8 mouse cellular contexts compared by ENCODE assay signal in the genomic region with DNA sequence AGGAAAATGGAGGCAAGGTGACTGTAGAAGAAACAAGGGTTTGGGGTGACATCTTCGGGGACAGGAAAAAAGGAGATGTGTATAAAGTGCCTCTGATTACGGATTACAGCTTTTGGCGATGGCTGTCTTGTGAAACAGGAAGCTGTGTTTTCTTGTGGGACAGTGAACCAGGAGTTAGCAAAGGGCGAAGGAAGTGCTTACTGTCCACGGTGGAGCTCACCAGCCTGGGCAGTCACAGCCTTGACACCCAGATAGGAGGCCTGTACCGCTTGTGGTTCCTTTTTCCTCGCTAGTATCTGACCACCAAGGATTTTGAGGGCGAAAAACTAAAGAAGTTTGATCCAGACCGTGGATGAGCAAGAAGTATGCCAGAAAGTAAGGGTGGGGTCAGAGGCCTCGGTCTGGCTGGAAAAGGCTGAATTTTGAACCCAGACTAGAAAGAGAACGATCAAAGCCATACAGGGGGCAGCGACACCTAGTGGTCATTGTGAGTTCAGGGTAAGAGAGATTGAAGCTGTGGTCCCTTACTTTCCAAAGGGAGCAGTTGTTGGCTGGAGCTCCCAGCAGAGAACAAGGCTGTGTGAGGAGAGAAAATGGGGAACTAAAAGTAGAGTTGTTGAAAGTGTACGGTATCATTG. TPM values are rescaled to one million over a fixed set of nuclear protein-coding genes. Genes with fewer than 3 reads are reported as not detected.
DNase-seq lines count a peak whose midpoint lies in the region; ATAC-seq and TF ChIP-seq lines count a peak whose summit lies in the region.

No protein-coding gene starts in this region.

- no peak overlapping the region for H3K9ac ChIP-seq in forebrain, embryonic 14.5 days (ENCODE audit: low read length)

- peak overlapping the region; percentile 62; the same call in 1 of the 2 replicates for H3K4me3 ChIP-seq in G1E (ENCODE audit: low read depth, low read length)
- no peak overlapping the region for H3K4me3 ChIP-seq in forebrain, embryonic 14.5 days (ENCODE audit: low read depth, low read length)

- ATAC-seq in G1E (ENCODE audit: extremely low read depth, insufficient number of reproducible peaks, low FRiP score, poor library complexity, severe bottlenecking) = peak; percentile 51
- peak; percentile 34; the same call in 1 of the 2 replicates for ATAC-seq in cerebellum, adult (ENCODE audit: insufficient number of reproducible peaks, low FRiP score, low TSS enrichment)
- ATAC-seq in forebrain, embryonic 14.5 days = peak; percentile 9; the same call in 1 of the 2 replicates

- no peak overlapping the region for H3K27ac ChIP-seq in forebrain, embryonic 14.5 days (ENCODE audit: low read depth, low read length)

- TF ChIP-seq CTCF in G1E (IDR thresholded peaks at IDR 0.05; ENCODE audit: low read depth, low read length) = peak; percentile 80

- no peaks in the 10 kb centered on the region for H3K27me3 ChIP-seq in G1E (ENCODE audit: insufficient read depth, low read length)
- no peaks in the 10 kb centered on the region for H3K27me3 ChIP-seq in forebrain, embryonic 14.5 days (replicated peaks; ENCODE audit: control insufficient read depth, insufficient read depth, low read length)

- peaks cover 38% of the 10 kb centered on the region for H3K36me3 ChIP-seq in G1E (replicated peaks)
- peaks cover 9% of the 10 kb centered on the region; the same call in 1 of the 2 replicates for H3K36me3 ChIP-seq in forebrain, embryonic 14.5 days (ENCODE audit: control insufficient read depth, insufficient read depth, low read length)

- peak; percentile 66 for DNase-seq in G1E (ENCODE audit: low spot score)
- DNase-seq in forebrain, embryonic 14.5 days (ENCODE audit: low spot score) = peak; percentile 84
- peak; percentile 80 for DNase-seq in heart, postnatal 4 days
- peak; percentile 46 to 79 for DNase-seq in layer of hippocampus, postnatal 25 days (ENCODE audit: extremely low spot score in 1 of 2, low spot score in 1 of 2)
- DNase-seq in lung, postnatal 36 days = peak; percentile 85
- peak; percentile 92 for DNase-seq in retina, embryonic 14.5 days (ENCODE audit: low spot score)
- DNase-seq in thymus, postnatal 4 days = peak; percentile 85

- WGBS in forebrain, embryonic 14.5 days = 51% methylated on average over 13 of the region's 13 CpGs

- no peaks in the 10 kb centered on the region for H3K9me3 ChIP-seq in G1E (replicated peaks)
- H3K9me3 ChIP-seq in forebrain, embryonic 14.5 days (replicated peaks; ENCODE audit: control insufficient read depth, low read length) = no peaks in the 10 kb centered on the region; the same call in 1 of the 2 replicates

- peaks cover 32% of the 10 kb centered on the region for H3K4me1 ChIP-seq in G1E (ENCODE audit: insufficient read depth, low read depth, low read length)
- no peaks in the 10 kb centered on the region for H3K4me1 ChIP-seq in forebrain, embryonic 14.5 days (ENCODE audit: control insufficient read depth, insufficient read depth, low read length)

- H3K4me2 ChIP-seq in forebrain, embryonic 14.5 days (ENCODE audit: low read length) = peak overlapping the region; percentile 12; the same call in 1 of the 2 replicates

RNA-seq across cellular contexts. Expression of a gene that starts 1.7 kb away (rescaled TPM):
- total RNA-seq in G1E (2014; fragmentation: Nextera tagmentation) (73.4 and 75.2 TPM in 2 replicates), G1E (2017) (121 and 127 TPM in 2 replicates)
- 19.9 and 21.9 TPM in 2 replicates for polyA plus RNA-seq in G1E (2012)
- polyA plus RNA-seq in forebrain, embryonic 14.5 days (2014; fragmentation: Nextera tagmentation; extraction: Ambion mirVana) = 204 and 233 TPM in 2 replicates
- total RNA-seq in heart, postnatal 4 days (2021) = 10 to 100 TPM; 28.8 to 31.8 TPM
- 100 to 1,000 TPM in 1 of 2 experiments, 10 to 100 TPM in 1; 91.5 to 100 TPM for total RNA-seq in layer of hippocampus, postnatal 25 days (2021)

RNA-seq across cellular contexts. Expression of a gene that starts 33.6 kb away (rescaled TPM):
- not detected in 2 replicates for total RNA-seq in G1E (2014; fragmentation: Nextera tagmentation)
- total RNA-seq in G1E (2017) = 0.35 TPM in 1 of 2 replicates, not detected in the other
- polyA plus RNA-seq in G1E (2012) = not detected in 2 replicates
- polyA plus RNA-seq in forebrain, embryonic 14.5 days (2014; fragmentation: Nextera tagmentation; extraction: Ambion mirVana) = 1.5 and 5.3 TPM in 2 replicates
- 1 to 10 TPM; 3.4 to 5.1 TPM for total RNA-seq in heart, postnatal 4 days (2021)
- 1 to 10 TPM in 1 of 2 experiments, under 1 TPM in 1; 0.66 to 5.9 TPM for total RNA-seq in layer of hippocampus, postnatal 25 days (2021)

RNA-seq across cellular contexts. Expression of a gene that starts 41.7 kb away (rescaled TPM):
- total RNA-seq in G1E (2014; fragmentation: Nextera tagmentation) (7.8 and 10.3 TPM in 2 replicates), G1E (2017) (5.5 and 6.4 TPM in 2 replicates)
- polyA plus RNA-seq in G1E (2012) = 3.5 TPM in 2 replicates
- polyA plus RNA-seq in forebrain, embryonic 14.5 days (2014; fragmentation: Nextera tagmentation; extraction: Ambion mirVana) = 4.9 and 6.5 TPM in 2 replicates
- total RNA-seq in heart, postnatal 4 days (2021) = 10 to 100 TPM; 16.4 to 16.8 TPM
- 1 to 10 TPM; 5.5 to 5.8 TPM for total RNA-seq in layer of hippocampus, postnatal 25 days (2021)

RNA-seq across cellular contexts. Expression of a gene that starts 49.7 kb away (rescaled TPM):
- total RNA-seq in G1E (2014; fragmentation: Nextera tagmentation) = 4.4 and 5.0 TPM in 2 replicates
- total RNA-seq in G1E (2017) = 13.8 and 14.5 TPM in 2 replicates
- 0.18 and 0.42 TPM in 2 replicates for polyA plus RNA-seq in G1E (2012)
- 4.9 and 5.9 TPM in 2 replicates for polyA plus RNA-seq in forebrain, embryonic 14.5 days (2014; fragmentation: Nextera tagmentation; extraction: Ambion mirVana)
- total RNA-seq in heart, postnatal 4 days (2021) = 10 to 100 TPM in 1 of 2 experiments, 1 to 10 TPM in 1; 8.5 to 11.4 TPM
- total RNA-seq in layer of hippocampus, postnatal 25 days (2021) = 1 to 10 TPM; 2.9 to 3.2 TPM
